Mouse (Mus musculus) forebrain, embryonic 10.5 days (tissue): ENCODE results near the gene Cst8. TPM values are rescaled to one million over a fixed set of nuclear protein-coding genes. Genes with fewer than 3 reads are reported as not detected.
A peak's percentile ranks its signal among the peaks of the same experiment; 100 is the strongest.
"Not testable (repeated sequence)": the region's sequence is repeated elsewhere in the genome, so short reads cannot be mapped to it uniquely, and the experiment has no call there.

Source experiments
- DNase-seq: peaks from one replicate; pipeline ENCODE4 v3.0.0-alpha.2; 2017; ENCODE audit warnings: low spot score; ENCODE audit errors: extremely low spot score
- H3K27ac ChIP-seq: fragments of 300-500 bp; sonication (generic); 2 replicates; pipeline ENCODE4 v1.5.1; 2016; ENCODE audit warnings: mild to moderate bottlenecking
- H3K27me3 ChIP-seq: fragments of 300-500 bp; sonication (generic); 2 replicates; pipeline ENCODE4 v1.6.1; 2016; ENCODE audit warnings: mild to moderate bottlenecking; ENCODE audit not compliant: poor library complexity, severe bottlenecking
- H3K36me3 ChIP-seq: fragments of 300-500 bp; sonication (generic); replicated peaks from 2 replicates; pipeline ENCODE4 v1.6.1; 2016; ENCODE audit warnings: mild to moderate bottlenecking, moderate library complexity
- H3K4me1 ChIP-seq: fragments of 300-500 bp; sonication (generic); 2 replicates; pipeline ENCODE4 v1.6.1; 2016
- H3K4me3 ChIP-seq: fragments of 300-500 bp; sonication (generic); 2 replicates; pipeline ENCODE4 v1.5.1; 2016; ENCODE audit warnings: mild to moderate bottlenecking, moderate library complexity
- H3K9me3 ChIP-seq: fragments of 300-500 bp; sonication (generic); 2 replicates; pipeline ENCODE4 v1.6.1; 2016; ENCODE audit warnings: mild to moderate bottlenecking, moderate library complexity
- WGBS: fragments of 180-500 bp; shearing (Covaris S2); methylation state at CpG from one replicate; pipeline ENCODE4 v1.1.7; 2016; 5-methylcytosine and 5-hydroxymethylcytosine counted together
- polyA plus RNA-seq: library from polyadenylated mRNA; unstranded; fragments of >200 nt; fragmentation: Nextera tagmentation; extraction: Ambion mirVana; gene quantifications from 2 replicates; pipeline ENCODE4 v1.2.1, GENCODE M21; 2016

Gene Cst8
- polyA plus RNA-seq, result not detected in 2 replicates

GRCm38 (mm10) chr2:148798485-148798884, at the start of gene Cst8:
Gene Cst8 (plus strand): TSS chr2:148798785.
- no peaks in the 10 kb centered on the region for H3K27me3 ChIP-seq
- no peaks in the 10 kb centered on the region for H3K36me3 ChIP-seq
- 92% methylated on average over 1 of the region's 1 CpGs for WGBS
- H3K4me1 ChIP-seq, result no peaks in the 10 kb centered on the region
- DNase-seq, result no peak
- no peak within 1 kb of the TSS for H3K27ac ChIP-seq
- no peak within 1 kb of the TSS for H3K4me3 ChIP-seq
- H3K9me3 ChIP-seq, result no peaks in the 10 kb centered on the region

GRCm38 (mm10) chr2:148750058-148750457, 48.5 kb upstream of the Cst8 start, which contains the start of gene Cstl1:
Gene Cstl1 (plus strand): TSS chr2:148750358.
- no peak for DNase-seq
- WGBS, result 84% methylated on average over 1 of the region's 1 CpGs
- no peaks in the 10 kb centered on the region for H3K9me3 ChIP-seq
- no peaks in the 10 kb centered on the region for H3K27me3 ChIP-seq
- H3K36me3 ChIP-seq, result no peaks in the 10 kb centered on the region
- H3K4me1 ChIP-seq, result 0 out of 2 replicates have a peak, but pooled peaks cover 2% of the 10 kb centered on the region
- no peak within 1 kb of the TSS for H3K27ac ChIP-seq
- no peak within 1 kb of the TSS for H3K4me3 ChIP-seq

GRCm38 (mm10) chr2:148751893-148752813, 46.4 kb upstream of the Cst8 start:
- DNase-seq, result peak; percentile 66
- 0 out of 2 replicates have a peak, but pooled peaks cover 2% of the 10 kb centered on the region for H3K4me1 ChIP-seq
- peak overlapping the region; percentile 46 for H3K4me3 ChIP-seq
- no peak overlapping the region for H3K27ac ChIP-seq
- no peaks in the 10 kb centered on the region for H3K27me3 ChIP-seq
- 20% methylated on average over 15 of the region's 15 CpGs for WGBS
- H3K9me3 ChIP-seq, result no peaks in the 10 kb centered on the region
- no peaks in the 10 kb centered on the region for H3K36me3 ChIP-seq

- no peaks in the 10 kb centered on the region for H3K36me3 ChIP-seq
- H3K27ac ChIP-seq, result no peak overlapping the region
- no peak for DNase-seq
- whole genome bisulfite sequencing, result 84% methylated on average over 1 of the region's 1 CpGs
- H3K4me3 ChIP-seq, result no peak overlapping the region
- H3K4me1 ChIP-seq, result 0 out of 2 replicates have a peak, but pooled peaks cover 2% of the 10 kb centered on the region
- H3K27me3 ChIP-seq, result no peaks in the 10 kb centered on the region
- H3K9me3 ChIP-seq, result no peaks in the 10 kb centered on the region
Measured at GRCm38 (mm10) chr2:148754310-148754846, 44.2 kb upstream of the Cst8 start.

- no peak overlapping the region for H3K27ac ChIP-seq
- H3K36me3 ChIP-seq, result no peaks in the 10 kb centered on the region
- no peak overlapping the region for H3K4me3 ChIP-seq
- no peaks in the 10 kb centered on the region for H3K4me1 ChIP-seq
- H3K27me3 ChIP-seq, result no peaks in the 10 kb centered on the region
- DNase-seq, result no peak
- H3K9me3 ChIP-seq, result no peaks in the 10 kb centered on the region
- 100% methylated on average over 1 of the region's 1 CpGs for WGBS
Measured at GRCm38 (mm10) chr2:148763648-148764388, 34.8 kb upstream of the Cst8 start.

GRCm38 (mm10) chr2:148771397-148771796, 27.2 kb upstream of the Cst8 start, which contains the start of gene Cst11:
Gene Cst11 (minus strand): TSS chr2:148771497.
- 84% methylated on average over 4 of the region's 4 CpGs for WGBS
- H3K27ac ChIP-seq, H3K36me3 ChIP-seq: not testable (repeated sequence)

GRCm38 (mm10) chr2:148781709-148782108, 16.9 kb upstream of the Cst8 start, which contains the start of gene 8030411F24Rik:
Gene 8030411F24Rik (plus strand): TSS chr2:148782009.
- H3K36me3 ChIP-seq, result no peaks in the 10 kb centered on the region
- H3K27me3 ChIP-seq, result no peaks in the 10 kb centered on the region
- no peaks in the 10 kb centered on the region for H3K9me3 ChIP-seq
- H3K27ac ChIP-seq, result no peak within 1 kb of the TSS
- H3K4me1 ChIP-seq, result no peaks in the 10 kb centered on the region
- WGBS, result 19% methylated on average over 1 of the region's 1 CpGs
- no peak within 1 kb of the TSS for H3K4me3 ChIP-seq
- no peak for DNase-seq

More at GRCm38 (mm10) chr2:148771397-148771796, 27.2 kb upstream of the Cst8 start, which contains the start of gene Cst11:
- H3K4me1 ChIP-seq, H3K9me3 ChIP-seq, DNase-seq, H3K27me3 ChIP-seq, H3K4me3 ChIP-seq: not testable (repeated sequence)

- DNase-seq, result no peak
- WGBS, result 90% methylated on average over 6 of the region's 6 CpGs
Measured at GRCm38 (mm10) chr2:148789142-148789541, 9.4 kb upstream of the Cst8 start, which contains the start of gene Cst12. Gene Cst12 (plus strand): TSS chr2:148789361.

GRCm38 (mm10) chr2:148801491-148801921, 2.9 kb downstream of the Cst8 start:
- no peak for DNase-seq
- Histone ChIP-seq H3K36me3 (no peaks in the 10 kb centered on the region), H3K9me3 (no peaks in the 10 kb centered on the region), H3K4me1 (no peaks in the 10 kb centered on the region), H3K27ac (no peak overlapping the region), H3K4me3 (no peak overlapping the region), H3K27me3 (no peaks in the 10 kb centered on the region)
- 81% methylated on average over 3 of the region's 3 CpGs for WGBS

More at GRCm38 (mm10) chr2:148789142-148789541, 9.4 kb upstream of the Cst8 start, which contains the start of gene Cst12:
- Histone ChIP-seq H3K27ac (no peak within 1 kb of the TSS), H3K4me1 (no peaks in the 10 kb centered on the region), H3K36me3 (no peaks in the 10 kb centered on the region), H3K4me3 (no peak within 1 kb of the TSS), H3K9me3 (no peaks in the 10 kb centered on the region), H3K27me3 (no peaks in the 10 kb centered on the region)

GRCm38 (mm10) chr2:148806696-148807095, 8.1 kb downstream of the Cst8 start:
- Histone ChIP-seq H3K27me3 (no peaks in the 10 kb centered on the region), H3K36me3 (no peaks in the 10 kb centered on the region), H3K4me1 (no peaks in the 10 kb centered on the region), H3K4me3 (no peak overlapping the region), H3K9me3 (no peaks in the 10 kb centered on the region), H3K27ac (no peak overlapping the region)
- 86% methylated on average over 6 of the region's 6 CpGs for whole genome bisulfite sequencing
- DNase-seq, result no peak

GRCm38 (mm10) chr2:148819909-148820308, 21.3 kb downstream of the Cst8 start, which contains the start of gene Cst13:
Gene Cst13 (plus strand): TSS chr2:148820081.
- no peak within 1 kb of the TSS for H3K4me3 ChIP-seq
- DNase-seq, result no peak
- no peaks in the 10 kb centered on the region for H3K36me3 ChIP-seq
- no peaks in the 10 kb centered on the region for H3K27me3 ChIP-seq
- no peaks in the 10 kb centered on the region for H3K9me3 ChIP-seq
- H3K27ac ChIP-seq, result no peak within 1 kb of the TSS
- H3K4me1 ChIP-seq, result no peaks in the 10 kb centered on the region

- Histone ChIP-seq H3K4me3 (no peak overlapping the region), H3K27ac (no peak overlapping the region), H3K27me3 (no peaks in the 10 kb centered on the region), H3K9me3 (no peaks in the 10 kb centered on the region), H3K4me1 (no peaks in the 10 kb centered on the region), H3K36me3 (no peaks in the 10 kb centered on the region)
- DNase-seq, result no peak
- WGBS, result 82% methylated on average over 1 of the region's 1 CpGs
Measured at GRCm38 (mm10) chr2:148825986-148826385, 27.4 kb downstream of the Cst8 start.
